Mouse (Mus musculus) embryonic fibroblast, embryonic 13.5 days (primary cell): ENCODE results near the gene Grin2a.

Source experiments
- CTCF ChIP-seq: IDR thresholded peaks from 2 replicates; pipeline ENCODE4 v1.5.1; 2011; ENCODE audit warnings: mild to moderate bottlenecking, control low read depth, low read length, moderate library complexity, borderline replicate concordance; ENCODE audit not compliant: insufficient read depth
- POLR2A ChIP-seq: IDR thresholded peaks from 2 replicates; pipeline ENCODE4 v1.6.1; 2011; ENCODE audit warnings: low read depth, mild to moderate bottlenecking, control low read depth, low read length, moderate library complexity

GRCm38 (mm10) chr16:9532843-9533532, 462.4 kb downstream of the Grin2a start:
- TF ChIP-seq POLR2A: no peak
- TF ChIP-seq CTCF: no peak
